Mouse (Mus musculus) embryonic facial prominence, embryonic 12.5 days (tissue): ENCODE data around the gene Cflar. TPM values are rescaled to one million over a fixed set of nuclear protein-coding genes. Genes with fewer than 3 reads are reported as not detected.

Source experiments
- ATAC-seq: fragments of 200-750 bp; cut with Nextera tagmentation; 2 replicates; pipeline ENCODE4 v1.8.0; 2017; ENCODE audit not compliant: insufficient number of reproducible peaks, insufficient read depth, low FRiP score, low TSS enrichment
- H3K27ac ChIP-seq: fragments of 300-500 bp; sonication (generic); 2 replicates; pipeline ENCODE4 v1.5.1; 2016; ENCODE audit warnings: mild to moderate bottlenecking
- H3K27me3 ChIP-seq: fragments of 300-500 bp; sonication (generic); 2 replicates; pipeline ENCODE4 v1.6.1; 2016; ENCODE audit warnings: mild to moderate bottlenecking, moderate library complexity
- H3K36me3 ChIP-seq: fragments of 300-500 bp; sonication (generic); 2 replicates; pipeline ENCODE4 v1.6.1; 2016; ENCODE audit warnings: mild to moderate bottlenecking
- H3K4me1 ChIP-seq: fragments of 300-500 bp; sonication (generic); 2 replicates; pipeline ENCODE4 v1.6.1; 2016
- H3K4me2 ChIP-seq: fragments of 300-500 bp; sonication (generic); replicated peaks from 2 replicates; pipeline ENCODE4 v1.6.1; 2016; ENCODE audit warnings: mild to moderate bottlenecking, moderate library complexity
- H3K4me3 ChIP-seq: fragments of 300-500 bp; sonication (generic); 2 replicates; pipeline ENCODE4 v1.5.1; 2016; ENCODE audit warnings: mild to moderate bottlenecking
- H3K9ac ChIP-seq: fragments of 300-500 bp; sonication (generic); 2 replicates; pipeline ENCODE4 v1.6.1; 2016; ENCODE audit warnings: mild to moderate bottlenecking, moderate library complexity
- H3K9me3 ChIP-seq: fragments of 300-500 bp; sonication (generic); 2 replicates; pipeline ENCODE4 v1.6.1; 2016; ENCODE audit warnings: mild to moderate bottlenecking, moderate library complexity
- WGBS: fragments of 180-500 bp; shearing (Covaris S2); methylation state at CpG from one replicate; pipeline ENCODE4 v1.1.7; 2016; 5-methylcytosine and 5-hydroxymethylcytosine counted together
- polyA plus RNA-seq: library from polyadenylated mRNA; unstranded; fragments of >200 nt; fragmentation: Nextera tagmentation; extraction: Ambion mirVana; gene quantifications from 2 replicates; pipeline ENCODE4 v1.2.1, GENCODE M21; 2016

Cflar gene
- polyA plus RNA-seq, 1 experiment from 2014 or later = 34.9 TPM

DNA sequence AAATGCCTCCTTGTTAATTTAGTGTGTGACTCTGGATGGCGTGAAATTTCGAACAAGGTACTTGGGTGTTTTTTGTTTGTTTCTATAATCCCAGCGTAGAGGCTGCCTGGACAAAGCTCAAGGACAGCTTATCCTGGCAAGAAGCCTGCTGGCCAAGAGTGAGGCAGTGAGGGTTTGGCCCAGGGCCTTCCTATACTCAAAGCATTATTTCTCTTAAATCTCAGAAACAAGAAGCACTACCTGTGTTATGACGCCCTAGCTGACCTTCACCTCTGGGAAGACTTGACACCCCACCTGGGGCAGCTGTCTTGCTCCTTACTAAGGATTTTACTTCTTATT, 2.6 kb downstream of the Cflar start:
- peak overlapping the region; percentile 98 for H3K27ac ChIP-seq
- WGBS = 34% methylated on average over 4 of the region's 4 CpGs

DNA sequence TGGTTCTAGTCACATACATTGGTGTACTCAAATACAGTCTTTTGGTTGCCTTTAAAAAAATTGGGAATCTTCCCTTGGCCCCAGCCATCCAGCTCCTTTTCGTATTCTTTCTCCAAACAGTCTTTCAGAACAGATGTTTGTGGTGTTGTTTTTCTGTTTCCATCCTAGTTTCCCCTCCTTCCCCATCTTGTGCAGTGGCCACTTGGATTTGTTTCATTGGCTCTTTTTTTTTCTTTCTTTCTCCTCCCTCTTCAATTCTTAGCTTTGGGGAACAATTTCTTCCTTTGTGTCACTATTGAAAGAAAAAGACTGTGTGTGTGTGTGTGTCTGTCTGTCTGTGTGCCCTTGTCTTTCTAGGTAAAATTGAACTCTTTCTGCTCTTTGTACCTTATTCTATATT, 3.1 kb downstream of the Cflar start:
- Histone ChIP-seq H3K36me3 (peaks cover 29% of the 10 kb centered on the region), H3K4me3 (peak overlapping the region; percentile 65), H3K4me1 (peaks cover 21% of the 10 kb centered on the region), H3K9ac (peak overlapping the region; percentile 78), H3K27me3 (no peaks in the 10 kb centered on the region), H3K4me2 (peak overlapping the region; percentile 57), H3K9me3 (no peaks in the 10 kb centered on the region), H3K27ac (no peak overlapping the region)
- ATAC-seq = no peak
- WGBS = 59% methylated on average over 1 of the region's 1 CpGs

More for the DNA sequence above, 2.6 kb downstream of the Cflar start:
- H3K9me3 ChIP-seq = no peaks in the 10 kb centered on the region
- ATAC-seq = no peak
- H3K27me3 ChIP-seq = no peaks in the 10 kb centered on the region
- peak overlapping the region; percentile 57 for H3K4me2 ChIP-seq
- peaks cover 21% of the 10 kb centered on the region for H3K4me1 ChIP-seq
- peak overlapping the region; percentile 65 for H3K4me3 ChIP-seq
- peaks cover 24% of the 10 kb centered on the region for H3K36me3 ChIP-seq
- peak overlapping the region; percentile 78 for H3K9ac ChIP-seq

DNA sequence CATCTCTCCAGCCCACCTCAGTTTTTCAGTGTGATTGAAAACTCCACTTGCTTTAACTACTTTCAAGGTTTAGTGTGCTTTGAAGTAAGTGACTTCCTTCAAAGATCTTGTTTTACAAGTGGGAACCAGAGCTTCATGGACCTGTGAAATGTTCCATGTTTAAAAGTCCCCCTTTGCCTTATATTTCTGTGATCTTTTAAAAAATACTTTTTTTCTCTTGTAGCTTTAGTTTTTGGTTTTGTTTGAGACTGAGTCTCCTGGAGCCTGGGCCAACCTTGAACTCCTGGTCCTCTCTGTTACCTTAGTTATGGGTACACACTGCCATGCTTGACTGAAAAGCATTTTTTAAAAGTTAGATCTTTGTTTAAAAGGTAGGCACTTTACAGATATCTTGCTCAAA, 4.2 kb downstream of the Cflar start:
- Histone ChIP-seq H3K27me3 (no peaks in the 10 kb centered on the region), H3K4me3 (no peak overlapping the region), H3K4me2 (no peak overlapping the region; the same call in 1 of the 2 replicates), H3K9ac (no peak overlapping the region), H3K4me1 (peaks cover 21% of the 10 kb centered on the region), H3K9me3 (no peaks in the 10 kb centered on the region), H3K36me3 (peaks cover 32% of the 10 kb centered on the region), H3K27ac (0 out of 2 replicates have a peak overlapping the region, but pooled peaks have one; percentile 17)
- ATAC-seq = no peak

DNA sequence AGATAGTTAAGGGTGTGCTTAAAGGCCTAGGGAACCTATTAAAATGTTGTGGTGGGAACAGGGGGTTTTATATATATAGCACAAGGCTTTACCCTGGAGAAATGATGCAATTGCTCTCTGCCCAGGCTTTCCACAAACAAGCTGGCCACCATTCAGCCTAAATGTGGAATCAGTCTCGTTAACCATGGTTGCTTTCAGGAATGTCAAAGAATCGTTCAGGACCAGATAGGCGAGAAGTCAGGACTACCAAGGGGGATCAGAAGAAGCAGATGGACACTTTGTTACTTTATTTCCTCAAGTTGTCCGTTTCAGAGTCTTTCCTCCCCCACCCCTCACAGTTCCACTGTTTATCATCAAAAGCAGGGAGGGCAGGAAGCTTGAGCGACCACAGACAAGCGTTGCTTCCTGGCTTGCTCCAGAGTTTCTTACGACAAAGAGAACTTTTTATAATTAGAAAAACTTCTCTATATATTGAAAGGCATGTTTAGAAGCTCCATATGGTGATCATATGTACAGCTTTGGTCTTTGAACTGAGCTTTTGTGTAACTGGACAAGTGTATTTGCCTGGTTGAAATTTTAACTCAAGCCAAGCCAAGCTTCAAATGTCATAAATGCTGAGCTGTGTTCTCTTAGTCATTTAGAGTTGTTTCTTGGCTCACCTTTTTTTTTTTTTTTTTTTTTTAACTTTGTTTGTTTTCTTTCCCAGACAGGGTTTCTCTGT, 5.0 kb downstream of the Cflar start:
- ATAC-seq = no peak
- WGBS = 61% methylated on average over 7 of the region's 7 CpGs
- no peak overlapping the region for H3K4me3 ChIP-seq
- peaks cover 32% of the 10 kb centered on the region for H3K36me3 ChIP-seq
- H3K9me3 ChIP-seq = no peaks in the 10 kb centered on the region
- H3K27ac ChIP-seq = 0 out of 2 replicates have a peak overlapping the region, but pooled peaks have one; percentile 23
- peak overlapping the region; percentile 13; the same call in 1 of the 2 replicates for H3K4me2 ChIP-seq
- H3K4me1 ChIP-seq = peaks cover 21% of the 10 kb centered on the region
- no peak overlapping the region for H3K9ac ChIP-seq
- no peaks in the 10 kb centered on the region for H3K27me3 ChIP-seq

DNA sequence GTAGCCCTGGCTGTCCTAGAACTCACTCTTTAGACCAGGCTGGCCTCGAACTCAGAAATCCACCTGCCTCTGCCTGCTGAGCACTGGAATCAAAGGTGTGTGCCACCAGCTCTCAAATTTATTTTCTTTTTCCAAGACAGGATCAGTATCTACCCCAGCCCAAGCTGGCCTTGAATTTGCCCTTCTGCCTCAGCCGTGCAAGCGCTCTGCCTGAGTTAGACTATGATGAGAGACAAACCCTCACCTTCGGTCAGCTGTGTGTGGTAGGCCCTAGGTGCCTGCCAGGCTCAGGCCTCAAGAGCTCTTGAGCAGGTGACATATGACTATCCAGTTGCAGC, 5.5 kb downstream of the Cflar start:
- no peaks in the 10 kb centered on the region for H3K9me3 ChIP-seq
- ATAC-seq = no peak
- H3K4me2 ChIP-seq = no peak overlapping the region
- H3K4me1 ChIP-seq = peaks cover 21% of the 10 kb centered on the region
- H3K36me3 ChIP-seq = peaks cover 32% of the 10 kb centered on the region
- no peak overlapping the region for H3K27ac ChIP-seq
- H3K4me3 ChIP-seq = no peak overlapping the region
- H3K27me3 ChIP-seq = no peaks in the 10 kb centered on the region
- H3K9ac ChIP-seq = no peak overlapping the region
- WGBS = 97% methylated on average over 4 of the region's 4 CpGs

DNA sequence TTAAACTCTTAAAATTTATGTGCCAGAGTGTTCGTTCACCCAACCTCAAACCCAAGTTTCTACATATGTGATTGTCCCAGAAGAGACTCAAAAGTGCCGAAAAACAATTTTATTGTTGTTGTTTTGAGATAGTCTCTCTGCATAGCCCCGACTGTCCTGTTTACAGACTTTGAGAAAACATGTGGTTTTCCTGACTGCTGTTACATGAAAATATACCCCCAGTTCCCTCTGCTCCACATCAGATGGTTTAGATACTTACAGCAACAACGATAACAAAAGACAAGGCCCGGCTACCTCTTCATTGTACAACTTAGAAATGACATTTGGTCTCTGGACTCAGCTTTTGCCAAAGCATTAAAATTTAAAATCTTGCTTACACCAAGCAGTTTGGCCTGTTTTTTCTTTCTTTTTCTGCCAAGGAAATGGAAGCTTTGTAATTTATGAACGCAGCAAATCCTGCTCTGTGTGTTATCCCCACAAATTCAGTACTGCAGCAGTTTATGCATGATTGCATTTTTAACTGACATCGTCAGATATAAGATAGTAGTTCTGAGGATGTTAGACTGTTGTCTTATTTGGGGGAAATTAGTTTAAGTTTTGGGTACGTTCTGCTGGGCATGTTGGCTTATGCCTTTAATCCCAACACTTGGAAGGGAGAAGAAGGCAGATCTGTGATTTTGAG, 6.4 kb downstream of the Cflar start:
- WGBS = 92% methylated on average over 8 of the region's 8 CpGs
- Histone ChIP-seq H3K36me3 (peaks cover 32% of the 10 kb centered on the region), H3K9ac (no peak overlapping the region), H3K4me3 (no peak overlapping the region), H3K4me1 (peaks cover 21% of the 10 kb centered on the region), H3K9me3 (no peaks in the 10 kb centered on the region), H3K27ac (no peak overlapping the region), H3K4me2 (no peak overlapping the region), H3K27me3 (no peaks in the 10 kb centered on the region)
- ATAC-seq = no peak

DNA sequence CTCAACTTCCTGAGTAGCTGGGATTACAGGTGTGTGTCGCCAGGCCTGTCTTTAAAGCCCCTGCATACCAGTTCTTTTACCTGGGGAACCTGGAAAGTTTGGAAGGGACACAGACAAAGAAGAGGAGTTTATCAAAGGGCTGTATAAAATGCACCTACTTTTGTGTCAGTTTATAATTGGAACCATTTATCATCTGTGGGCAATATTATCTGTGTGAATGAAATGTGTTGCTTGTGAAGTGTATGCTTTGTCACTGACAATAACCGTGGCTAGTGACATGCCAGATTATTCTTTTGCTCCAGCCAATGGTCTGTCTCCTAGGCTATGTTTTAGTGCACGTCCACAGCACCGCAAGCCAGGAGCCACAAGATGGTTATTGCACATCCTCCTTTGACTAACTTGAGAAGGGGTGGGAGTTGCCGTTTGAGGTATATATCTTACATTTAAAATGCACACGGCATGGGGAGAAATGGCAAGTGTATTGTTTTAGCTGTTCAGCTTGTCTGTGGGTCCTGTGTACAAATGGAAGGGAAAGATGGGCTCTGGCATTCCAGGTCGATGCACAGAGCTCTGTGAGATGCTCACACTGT, 8.1 kb downstream of the Cflar start:
- H3K9me3 ChIP-seq = no peaks in the 10 kb centered on the region
- no peak overlapping the region for H3K9ac ChIP-seq
- H3K4me3 ChIP-seq = no peak overlapping the region
- H3K27me3 ChIP-seq = no peaks in the 10 kb centered on the region
- no peak overlapping the region for H3K27ac ChIP-seq
- no peak for ATAC-seq
- H3K4me2 ChIP-seq = no peak overlapping the region
- peaks cover 14% of the 10 kb centered on the region for H3K4me1 ChIP-seq
- peaks cover 32% of the 10 kb centered on the region for H3K36me3 ChIP-seq
- 89% methylated on average over 7 of the region's 7 CpGs for WGBS

DNA sequence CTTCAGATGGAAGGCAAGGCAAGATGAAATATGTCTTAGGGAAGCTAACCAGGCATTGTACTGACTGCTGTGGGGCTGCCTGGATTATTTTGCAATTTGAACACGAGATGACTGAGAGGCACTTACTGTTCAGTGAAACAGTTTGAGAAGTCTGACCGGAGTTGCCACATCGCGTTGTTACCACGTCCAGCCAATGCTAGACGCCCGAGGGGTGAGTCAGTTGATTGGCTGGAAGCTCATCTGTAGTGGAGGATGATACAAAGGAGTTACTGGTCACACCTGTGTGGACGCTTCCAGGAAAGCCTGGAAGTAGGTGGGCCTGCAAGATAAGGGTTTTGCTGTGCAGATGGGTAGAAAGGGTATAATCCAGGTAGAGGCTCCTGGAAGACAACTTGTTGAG, 8.8 kb downstream of the Cflar start:
- 91% methylated on average over 8 of the region's 8 CpGs for WGBS
- Histone ChIP-seq H3K4me2 (no peak overlapping the region), H3K9me3 (no peaks in the 10 kb centered on the region), H3K4me3 (no peak overlapping the region), H3K9ac (no peak overlapping the region), H3K4me1 (peaks cover 13% of the 10 kb centered on the region; the same call in 1 of the 2 replicates), H3K27ac (no peak overlapping the region), H3K27me3 (no peaks in the 10 kb centered on the region), H3K36me3 (peaks cover 31% of the 10 kb centered on the region)
- ATAC-seq = no peak

DNA sequence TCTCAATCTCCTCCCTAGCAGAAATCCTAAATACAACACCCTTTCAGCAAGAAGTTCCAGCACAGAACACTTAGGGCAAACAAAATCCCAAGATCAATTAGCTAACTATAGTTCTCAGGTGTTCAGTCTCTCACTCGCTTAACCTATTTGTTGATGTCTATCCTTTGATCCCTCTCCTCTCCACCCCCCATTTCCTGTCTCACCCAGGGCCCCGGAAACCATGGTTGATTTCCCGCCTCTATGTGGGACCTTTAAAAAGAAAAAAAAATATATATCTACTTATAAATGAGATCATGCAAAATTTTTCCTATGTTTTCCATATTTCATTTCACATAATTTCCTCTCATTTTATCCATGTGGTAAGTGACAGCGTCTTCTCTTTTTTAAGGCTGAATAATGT, 9.7 kb downstream of the Cflar start:
- Histone ChIP-seq H3K4me3 (no peak overlapping the region), H3K9me3 (no peaks in the 10 kb centered on the region), H3K36me3 (peaks cover 25% of the 10 kb centered on the region), H3K4me1 (peaks cover 6% of the 10 kb centered on the region; the same call in 1 of the 2 replicates), H3K27ac (no peak overlapping the region), H3K9ac (no peak overlapping the region), H3K27me3 (no peaks in the 10 kb centered on the region), H3K4me2 (no peak overlapping the region)
- ATAC-seq = no peak
- 69% methylated on average over 4 of the region's 4 CpGs for WGBS

DNA sequence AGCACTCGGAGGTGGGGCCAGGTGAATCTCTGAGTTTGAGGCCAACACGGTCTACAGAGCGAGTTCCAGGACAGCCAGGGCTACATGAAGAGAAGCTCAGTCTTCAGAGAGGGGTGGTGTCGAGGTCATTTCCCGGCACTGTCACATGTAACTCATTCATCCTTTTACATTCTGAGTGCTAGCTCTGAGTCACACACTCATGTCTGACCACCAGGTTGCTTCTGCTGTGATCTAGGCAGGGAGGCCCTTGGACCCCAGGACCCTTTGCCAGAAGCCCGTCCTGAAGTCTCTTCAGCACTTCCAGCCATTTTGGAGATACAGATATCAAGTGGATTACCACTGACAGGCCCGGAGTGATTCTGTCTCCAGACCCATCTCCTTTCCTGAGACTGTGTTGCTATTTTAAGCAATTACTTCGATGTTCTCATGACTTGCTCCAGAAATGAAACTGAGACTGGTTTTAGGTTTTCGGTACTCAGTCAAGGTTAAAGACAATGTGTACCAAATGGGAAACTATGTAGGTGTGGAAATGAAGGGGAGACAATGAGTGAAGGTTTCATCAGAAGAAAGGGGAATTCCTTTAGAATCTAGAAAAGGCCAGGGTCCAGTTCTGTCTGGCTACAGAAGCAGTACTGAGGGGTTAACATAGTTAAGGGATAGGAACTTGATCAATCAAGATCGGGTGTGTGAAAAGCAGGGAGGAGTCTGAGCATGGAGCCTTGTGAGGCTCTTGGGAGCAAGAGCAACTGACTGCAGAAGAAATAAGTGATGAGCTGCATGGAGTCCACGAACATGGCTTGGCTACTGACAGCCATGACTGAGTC, 11.0 kb downstream of the Cflar start:
- Histone ChIP-seq H3K36me3 (peaks cover 25% of the 10 kb centered on the region), H3K27ac (no peak overlapping the region)
- 90% methylated on average over 11 of the region's 11 CpGs for WGBS

DNA sequence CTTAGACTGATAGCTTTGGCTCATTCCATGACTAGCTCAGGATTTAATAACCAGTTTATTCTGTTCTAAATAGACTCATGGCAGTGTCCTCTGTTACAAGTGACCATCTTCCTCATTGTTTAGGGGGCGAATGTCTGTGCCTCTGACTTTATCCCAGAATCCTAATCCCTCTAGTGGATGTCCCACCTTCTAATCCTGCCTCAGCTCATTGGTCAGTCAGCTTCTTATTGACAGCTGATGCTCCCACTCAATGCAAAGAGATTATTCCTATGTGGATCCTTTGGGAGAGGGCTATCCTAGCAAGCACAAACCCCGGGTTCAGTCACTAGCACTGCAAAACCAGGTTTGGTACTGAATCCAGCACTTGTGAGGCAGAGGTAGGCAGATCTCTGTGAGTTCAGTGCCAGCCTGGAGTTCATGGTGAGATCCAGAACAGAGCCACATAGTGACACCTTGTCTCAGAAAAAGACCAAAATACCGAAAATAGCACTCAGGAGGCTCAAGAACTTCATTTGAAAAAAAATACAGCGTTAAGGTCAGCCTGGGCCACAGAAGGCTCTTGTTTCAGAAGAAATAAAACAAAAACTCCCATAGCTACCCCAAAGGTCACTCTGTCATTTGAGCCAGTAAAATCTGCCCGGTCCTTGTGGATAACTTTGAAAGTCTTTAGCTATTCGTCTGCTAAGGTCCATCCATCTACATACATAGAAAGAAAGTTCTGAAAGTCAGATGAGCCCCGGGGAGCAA, 11.9 kb downstream of the Cflar start:
- peaks cover 27% of the 10 kb centered on the region for H3K36me3 ChIP-seq
- H3K4me2 ChIP-seq = no peak overlapping the region
- H3K4me3 ChIP-seq = no peak overlapping the region
- no peak for ATAC-seq
- H3K9me3 ChIP-seq = no peaks in the 10 kb centered on the region
- H3K27me3 ChIP-seq = no peaks in the 10 kb centered on the region
- no peaks in the 10 kb centered on the region for H3K4me1 ChIP-seq
- WGBS = 55% methylated on average over 7 of the region's 7 CpGs
- no peak overlapping the region for H3K27ac ChIP-seq
- H3K9ac ChIP-seq = no peak overlapping the region

More for the DNA sequence above, 11.0 kb downstream of the Cflar start:
- no peak for ATAC-seq
- Histone ChIP-seq H3K9me3 (no peaks in the 10 kb centered on the region), H3K4me3 (no peak overlapping the region), H3K27me3 (no peaks in the 10 kb centered on the region), H3K9ac (no peak overlapping the region), H3K4me1 (no peaks in the 10 kb centered on the region), H3K4me2 (no peak overlapping the region)
